Mouse (Mus musculus) 416B (cell line): ENCODE measurements around the gene Slc16a11.

Source experiments
- DNase-seq: peaks from one replicate; pipeline ENCODE4 v3.0.0; 2011; ENCODE audit warnings: low read depth

The Slc16a11 gene

GRCm38 (mm10) chr11:70225798-70226601 is 13.4 kb downstream of the Slc16a11 start:
- DNase-seq: no peak

GRCm38 (mm10) chr11:70226602-70226890 is 14.0 kb downstream of the Slc16a11 start:
- DNase-seq: no peak

GRCm38 (mm10) chr11:70227126-70227525 is 14.6 kb downstream of the Slc16a11 start:
- no peak for DNase-seq

GRCm38 (mm10) chr11:70227661-70228245 is 15.2 kb downstream of the Slc16a11 start:
- no peak for DNase-seq

GRCm38 (mm10) chr11:70228828-70229227 is 16.3 kb downstream of the Slc16a11 start:
- DNase-seq: no peak

GRCm38 (mm10) chr11:70229260-70230010 is 16.9 kb downstream of the Slc16a11 start, which contains the start of gene Bcl6b:
Bcl6b (minus strand) TSS chr11:70229798.
- no peak for DNase-seq

GRCm38 (mm10) chr11:70230239-70230727 is 17.7 kb downstream of the Slc16a11 start:
- DNase-seq: peak; percentile 83

GRCm38 (mm10) chr11:70232546-70232945 is 20.0 kb downstream of the Slc16a11 start:
- DNase-seq: no peak

GRCm38 (mm10) chr11:70233016-70233415 is 20.5 kb downstream of the Slc16a11 start:
- no peak for DNase-seq

- no peak for DNase-seq
Observed at GRCm38 (mm10) chr11:70234037-70234436, 21.5 kb downstream of the Slc16a11 start.

- DNase-seq: peak; percentile 34
Observed at GRCm38 (mm10) chr11:70234497-70234896, 21.9 kb downstream of the Slc16a11 start.

GRCm38 (mm10) chr11:70235254-70235900 is 22.8 kb downstream of the Slc16a11 start:
- DNase-seq: no peak

- DNase-seq: no peak
Observed at GRCm38 (mm10) chr11:70236717-70237116, 24.2 kb downstream of the Slc16a11 start.

GRCm38 (mm10) chr11:70237457-70238167 is 25.1 kb downstream of the Slc16a11 start, which contains the start of gene 0610010K14Rik:
0610010K14Rik (minus strand) TSS chr11:70237914.
- DNase-seq: peak; percentile 98

GRCm38 (mm10) chr11:70238591-70239440 is 26.3 kb downstream of the Slc16a11 start:
- DNase-seq: peak; percentile 53

GRCm38 (mm10) chr11:70239541-70240279 is 27.2 kb downstream of the Slc16a11 start, which contains the start of the genes Gm21988 and Rnasek:
Gm21988 (minus strand) TSS chr11:70239830.
Rnasek (minus strand) TSS chr11:70239842.
- DNase-seq: peak; percentile 91

GRCm38 (mm10) chr11:70242591-70242990 is 30.0 kb downstream of the Slc16a11 start:
- DNase-seq: no peak

- DNase-seq: peak; percentile 77
Observed at GRCm38 (mm10) chr11:70247136-70247845, 34.7 kb downstream of the Slc16a11 start.

- peak; percentile 57 for DNase-seq
Observed at GRCm38 (mm10) chr11:70250150-70250549, 37.6 kb downstream of the Slc16a11 start.
